Mouse (Mus musculus) Patski (cell line): Measurements from ENCODE around the gene Erbb2. TPM values are rescaled to one million over a fixed set of nuclear protein-coding genes. Genes with fewer than 3 reads are reported as not detected.

ENCODE experiments used
- ATAC-seq: fragments of 100-300 bp; one replicate; pipeline ENCODE4 v1.8.0; 2021
- CTCF ChIA-PET: fragments of 350-600 bp; sonication (Branson Sonifier 250); formaldehyde crosslinking; loops from one replicate; lab custom pipeline; 2022; ENCODE audit warnings: inconsistent platforms; lab: Charles Lee
- POLR2A ChIA-PET: fragments of 350-600 bp; sonication (Branson Sonifier 250); formaldehyde crosslinking; loops from one replicate; lab custom pipeline; 2022; ENCODE audit warnings: antibody characterized with exemption, inconsistent platforms; lab: Charles Lee
- DNase-seq: peaks from one replicate; pipeline ENCODE4 v3.0.0-alpha.2; 2011; ENCODE audit warnings: low read depth, low spot score
- H3K27me3 ChIP-seq: fragments of 371-371 bp; one replicate; pipeline ENCODE4 v1.5.1; 2021
- CTCF ChIP-seq: fragments of 100-300 bp; IDR thresholded peaks from one replicate; pipeline ENCODE4 v1.5.1; 2021
- in situ Hi-C: fragments of 300-500 bp; cut with MboI; formaldehyde crosslinking; loops from 3 replicates; pipeline ENCODE4 v1.11.1; 2018; ENCODE audit warnings: low pct_unique_long_range_greater_than_20kb, mixed read lengths
- polyA plus RNA-seq: library from polyadenylated mRNA; unstranded; gene quantifications from one replicate; pipeline ENCODE4 v1.2.3, GENCODE M21; 2021

Gene Erbb2
- polyA plus RNA-seq, 1 experiment from 2014 or later, result 33.4 TPM

DNA sequence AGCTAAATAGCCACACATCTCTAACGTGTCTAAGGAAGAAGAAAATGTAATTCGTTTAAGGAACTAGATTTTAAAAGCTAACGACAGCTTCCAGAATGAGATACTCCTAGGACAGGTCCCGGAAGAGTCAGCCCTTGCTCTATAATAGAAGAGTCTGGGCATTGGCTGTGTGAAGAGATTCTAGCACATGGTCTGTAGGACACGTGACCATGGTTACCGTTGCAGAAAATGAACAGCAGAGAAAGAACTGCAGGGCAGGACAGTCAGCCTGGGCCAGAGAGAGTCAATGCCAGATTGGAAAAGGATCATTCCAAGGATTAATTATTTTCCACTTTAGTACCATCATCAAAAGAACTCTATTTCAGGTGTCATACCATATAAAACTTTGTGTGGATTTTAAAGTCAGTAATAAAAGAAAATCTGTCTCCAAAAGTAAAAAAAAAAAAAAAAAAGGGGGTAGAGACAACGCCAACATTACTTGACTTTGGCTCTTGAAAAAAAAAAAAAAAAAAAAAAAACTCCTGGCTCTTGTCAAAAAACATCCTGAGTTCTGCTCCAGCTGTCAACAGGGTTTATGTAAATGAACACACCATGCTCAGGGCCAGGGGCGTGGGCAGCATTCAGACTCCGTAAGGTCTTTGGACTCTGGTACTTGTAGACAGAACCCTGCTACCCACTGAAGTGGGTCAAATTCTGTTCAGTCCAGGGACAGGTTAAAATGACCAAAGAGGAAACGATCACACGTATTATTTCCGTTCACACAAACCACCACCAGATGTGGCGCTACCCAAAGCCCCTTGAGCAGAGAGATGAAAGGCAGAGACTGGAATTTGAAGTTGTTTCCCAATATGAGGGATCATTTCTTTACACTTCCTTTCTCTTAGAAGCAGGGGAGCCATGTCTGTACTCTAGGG is 67.0 kb downstream of the Erbb2 start:
- ChIA-PET POLR2A (no interaction called here), CTCF (no interaction called here)
- DNase-seq (no peak), ATAC-seq (no peak)
- H3K27me3 ChIP-seq, result peaks cover 76% of the 10 kb centered on the region
- in situ Hi-C loops, result no loop called here
- no peak for TF ChIP-seq CTCF

DNA sequence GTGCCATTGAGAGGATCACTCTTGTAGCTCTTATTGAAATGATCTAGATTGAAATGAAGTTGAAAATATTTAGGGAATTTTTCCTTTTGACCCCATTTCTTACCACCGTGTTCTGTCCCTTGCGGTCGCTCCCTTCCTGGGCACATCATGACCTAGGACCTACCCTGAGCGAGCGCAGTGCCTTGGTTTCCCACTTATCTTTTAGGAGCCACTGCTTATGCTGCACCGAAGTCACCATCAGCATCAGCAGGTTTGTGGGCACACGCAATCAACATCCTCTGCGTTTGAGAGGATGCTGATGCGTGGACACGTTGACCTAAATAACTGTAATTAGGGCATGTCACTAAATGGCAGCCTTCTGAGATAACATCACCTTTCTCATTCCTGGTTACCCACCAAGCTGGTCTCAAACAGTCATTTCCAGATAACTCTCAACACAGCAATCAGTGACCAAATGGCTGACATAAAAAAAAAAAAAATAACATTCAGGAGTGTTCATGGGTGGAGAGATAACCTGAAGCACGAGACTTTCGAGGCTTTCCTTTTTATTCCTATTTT is 67.7 kb downstream of the Erbb2 start:
- in situ Hi-C loops, result no loop called here
- ChIA-PET CTCF (no interaction called here), POLR2A (no interaction called here)
- TF ChIP-seq CTCF, result no peak
- DNase-seq (no peak), ATAC-seq (no peak)
- peaks cover 83% of the 10 kb centered on the region for H3K27me3 ChIP-seq

DNA sequence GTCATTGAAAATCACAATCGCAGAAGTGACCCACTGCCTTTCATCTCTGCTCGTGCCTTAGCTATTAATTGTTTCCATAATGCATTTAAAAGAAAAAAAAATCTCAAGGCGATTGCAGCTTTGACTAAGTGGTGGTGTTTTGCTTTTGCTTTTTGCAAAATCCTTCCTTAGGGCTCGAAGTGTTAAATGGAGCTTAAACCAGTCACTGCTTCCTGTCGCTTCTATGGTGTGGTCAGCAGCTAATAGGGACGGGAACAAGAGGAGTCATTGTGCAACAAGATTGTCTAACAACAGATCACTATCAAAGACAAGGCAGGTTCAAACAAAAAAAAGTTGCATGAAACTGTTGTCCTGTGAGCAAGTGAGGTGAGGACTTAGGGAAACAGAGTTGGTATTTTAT is 69.0 kb downstream of the Erbb2 start:
- in situ Hi-C loops, result no loop called here
- DNase-seq (no peak), ATAC-seq (no peak)
- no peak for TF ChIP-seq CTCF
- H3K27me3 ChIP-seq, result peaks cover 78% of the 10 kb centered on the region
- POLR2A ChIA-PET, result no interaction called here
- CTCF ChIA-PET, result no interaction called here

DNA sequence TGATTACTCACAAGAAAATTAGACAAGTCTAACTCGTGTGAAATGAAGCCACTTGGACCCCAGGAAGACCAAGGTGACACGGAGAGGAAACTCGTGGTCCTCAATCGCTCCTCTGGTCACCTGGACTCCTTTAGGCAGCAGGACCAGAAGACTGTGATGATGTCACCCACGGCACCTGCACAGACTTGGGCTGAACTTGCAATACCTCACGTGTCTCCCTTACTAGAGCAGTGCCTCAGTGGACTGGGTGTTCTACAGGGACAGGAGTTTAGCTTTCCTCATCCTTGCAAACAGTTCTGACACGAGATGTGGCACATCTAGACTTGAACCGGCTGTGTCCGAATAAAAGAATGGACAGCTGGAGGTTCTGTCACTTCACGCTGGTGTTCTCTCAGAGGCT is 69.8 kb downstream of the Erbb2 start:
- DNase-seq (no peak), ATAC-seq (no peak)
- POLR2A ChIA-PET, result no interaction called here
- peaks cover 69% of the 10 kb centered on the region for H3K27me3 ChIP-seq
- CTCF ChIA-PET, result no interaction called here
- TF ChIP-seq CTCF, result no peak
- in situ Hi-C loops, result no loop called here

DNA sequence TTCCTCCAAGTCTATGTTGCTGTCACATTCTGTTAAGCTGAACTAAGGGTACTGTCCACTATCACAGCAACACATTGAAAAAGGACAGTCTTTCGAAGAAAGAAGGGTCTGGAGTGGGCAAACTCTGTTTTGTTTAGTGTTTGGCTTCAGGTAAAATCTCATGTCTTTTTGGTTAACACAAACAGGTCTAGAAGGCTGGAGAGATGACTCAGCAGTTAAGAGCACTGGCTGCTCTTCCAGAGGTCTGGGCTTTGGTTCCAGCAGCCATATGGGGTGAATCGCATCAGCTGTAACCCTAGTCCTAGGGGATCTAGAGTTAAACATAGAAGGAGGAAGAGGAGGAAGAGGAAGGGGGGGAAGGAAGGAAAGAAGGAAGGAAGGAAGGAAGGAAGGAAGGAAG is 73.5 kb downstream of the Erbb2 start:
- ChIA-PET POLR2A (no interaction called here), CTCF (no interaction called here)
- H3K27me3 ChIP-seq, result peaks cover 44% of the 10 kb centered on the region
- DNase-seq (no peak), ATAC-seq (no peak)
- in situ Hi-C loops, result no loop called here
- no peak for TF ChIP-seq CTCF

Other genes starting within 250 kb of the Erbb2 start
- 23.9 TPM for gene Med1, start 219.2 kb upstream of the Erbb2 start, polyA plus RNA-seq
- gene Cdk12, start 209.4 kb upstream of the Erbb2 start, polyA plus RNA-seq, result 24.8 TPM
- not detected for gene Neurod2, start 82.8 kb upstream of the Erbb2 start, polyA plus RNA-seq
- gene Ppp1r1b, start 64.1 kb upstream of the Erbb2 start, polyA plus RNA-seq, result 19.2 TPM
- 46.3 TPM for gene Stard3, start 54.1 kb upstream of the Erbb2 start, polyA plus RNA-seq
- not detected for gene Tcap, start 28.7 kb upstream of the Erbb2 start, polyA plus RNA-seq
- gene Pnmt, start 26.0 kb upstream of the Erbb2 start, polyA plus RNA-seq, result not detected
- gene Pgap3, start 12.0 kb upstream of the Erbb2 start, polyA plus RNA-seq, result 9.9 TPM
- gene Mien1, start 26.5 kb downstream of the Erbb2 start, polyA plus RNA-seq, result 100 TPM
- 1.7 TPM for gene Grb7, start 33.9 kb downstream of the Erbb2 start, polyA plus RNA-seq
- not detected for gene Ikzf3, start 133.6 kb downstream of the Erbb2 start, polyA plus RNA-seq
- gene Zpbp2, start 138.6 kb downstream of the Erbb2 start, polyA plus RNA-seq, result 0.98 TPM
- 94.8 TPM for gene Ormdl3, start 174.9 kb downstream of the Erbb2 start, polyA plus RNA-seq
- gene Lrrc3c, start 185.8 kb downstream of the Erbb2 start, polyA plus RNA-seq, result not detected
- gene Gm12355, start 213.2 kb downstream of the Erbb2 start, polyA plus RNA-seq, result 16.4 TPM
- gene Gsdma3, start 213.9 kb downstream of the Erbb2 start, polyA plus RNA-seq, result not detected
- not detected for gene Gsdma2, start 234.3 kb downstream of the Erbb2 start, polyA plus RNA-seq